Mouse (Mus musculus): ENCODE measurements around the gene Hs3st1.
A peak's percentile ranks its signal among the peaks of the same experiment; 100 is the strongest.

Hs3st1 gene

GRCm38 (mm10) chr5:39643260-39643923 lies 111.9 kb downstream of the Hs3st1 start:
- DNase-seq (ENCODE audit: low read depth, low spot score) = no peak

DNA sequence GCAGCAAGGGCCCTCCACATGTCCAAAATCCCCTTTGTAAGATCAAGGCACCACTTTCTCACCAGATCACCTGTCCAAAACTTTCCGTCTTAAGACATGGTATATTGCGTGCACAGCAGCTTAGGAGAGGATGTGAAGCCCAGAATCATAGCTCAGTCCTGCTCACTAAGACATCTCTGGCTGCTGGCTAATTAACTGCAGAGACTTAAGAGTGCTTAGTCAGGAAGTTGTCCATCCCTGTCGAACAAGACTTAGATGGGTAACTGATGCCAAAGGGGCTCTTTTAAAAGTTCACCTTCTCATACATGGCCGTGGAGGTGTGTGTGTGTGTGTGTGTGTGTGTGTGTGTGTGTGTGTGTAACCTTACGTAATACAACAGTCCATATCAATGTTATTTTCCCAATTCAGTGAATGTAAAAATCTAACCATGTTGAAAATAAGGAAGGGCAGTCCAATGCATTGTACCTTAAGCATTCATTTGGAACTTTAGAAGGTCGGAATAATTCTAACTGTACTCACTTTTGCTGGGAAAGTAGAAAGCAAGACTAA lies 113.0 kb downstream of the Hs3st1 start:
- no peak for DNase-seq (ENCODE audit: low read depth, low spot score)

DNA sequence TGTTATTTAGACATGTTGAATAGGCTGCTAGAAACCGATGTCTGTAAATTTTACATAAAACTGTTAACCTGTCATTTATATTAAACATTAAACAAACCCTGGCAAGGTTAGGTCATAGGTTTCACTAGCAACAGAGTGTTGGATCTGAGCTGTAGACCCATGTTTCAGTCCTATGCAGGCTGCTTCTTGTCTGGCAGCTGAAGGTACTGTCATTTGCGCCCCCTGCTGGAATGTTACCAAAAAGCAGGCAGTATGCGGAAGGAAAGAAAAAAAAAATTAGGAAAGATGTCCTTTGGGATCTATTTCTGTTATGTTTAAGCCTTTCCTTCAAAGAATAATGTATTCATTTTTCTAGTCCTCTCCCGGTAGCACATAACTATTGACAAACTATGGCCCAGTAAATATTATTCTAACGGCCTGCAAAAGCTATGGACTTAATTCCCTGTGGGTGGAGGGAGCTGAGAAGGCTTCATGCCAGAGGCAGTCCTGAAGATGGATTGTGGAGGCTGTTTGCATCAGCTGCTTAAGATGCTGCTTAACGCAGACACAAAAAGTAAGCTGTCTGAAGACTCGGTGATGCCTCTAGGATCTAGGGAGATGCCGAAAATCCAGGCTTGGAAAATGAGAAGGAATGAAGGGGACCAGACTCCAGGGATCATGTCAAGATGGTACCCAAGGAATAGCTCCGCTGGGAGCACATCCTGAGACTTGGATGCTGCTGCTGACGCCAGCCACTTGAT lies 115.7 kb downstream of the Hs3st1 start:
- peak; percentile 56 for DNase-seq (ENCODE audit: low read depth, low spot score)

GRCm38 (mm10) chr5:39638926-39639325 lies 116.3 kb downstream of the Hs3st1 start:
- no peak for DNase-seq (ENCODE audit: low read depth, low spot score)

DNA sequence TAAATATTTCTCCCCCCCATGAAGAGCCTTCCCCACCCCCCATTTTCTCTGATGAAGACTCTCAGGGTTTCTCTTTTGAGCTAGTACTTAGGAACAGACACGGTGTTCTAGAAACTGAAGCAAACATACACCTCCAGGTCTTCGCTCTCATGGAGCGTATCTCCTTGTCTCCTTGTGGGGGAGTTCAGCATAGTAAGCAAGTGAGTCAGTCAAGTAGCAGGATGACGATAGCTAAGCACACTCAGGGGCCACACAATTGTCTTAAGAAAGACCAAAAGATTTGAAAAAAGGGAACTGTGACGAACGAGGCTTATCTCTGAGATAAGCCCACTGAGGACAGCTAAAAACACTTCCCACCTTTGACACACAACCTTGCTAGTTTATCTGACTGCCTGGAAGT lies 117.4 kb downstream of the Hs3st1 start:
- DNase-seq (ENCODE audit: low read depth, low spot score) = no peak

DNA sequence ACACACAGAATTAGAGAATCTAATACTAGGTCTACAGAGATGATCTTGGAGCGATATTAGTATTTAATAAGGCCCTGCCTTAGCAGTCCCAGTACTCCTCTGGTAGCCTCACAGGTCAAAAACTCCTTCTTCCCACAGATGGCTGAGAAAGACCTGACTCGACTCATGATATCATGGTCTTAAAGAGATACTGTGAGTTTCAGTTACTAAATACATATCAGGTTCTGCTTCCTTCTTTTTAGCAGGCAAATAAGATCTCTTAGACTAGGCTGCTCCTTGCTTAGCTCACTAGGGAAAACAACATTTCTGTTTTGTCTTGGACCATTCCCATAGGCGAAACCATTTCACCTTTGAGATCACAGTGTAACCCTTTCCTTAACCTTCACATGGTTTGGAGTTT lies 119.2 kb downstream of the Hs3st1 start:
- no peak for DNase-seq (ENCODE audit: low read depth, low spot score)

- DNase-seq (ENCODE audit: low read depth, low spot score) = no peak
Observed at GRCm38 (mm10) chr5:39634300-39635047, 120.8 kb downstream of the Hs3st1 start.

- DNase-seq (ENCODE audit: low read depth, low spot score) = no peak
Observed at GRCm38 (mm10) chr5:39633206-39633605, 122.1 kb downstream of the Hs3st1 start.

GRCm38 (mm10) chr5:39630841-39631240 lies 124.4 kb downstream of the Hs3st1 start:
- no peak for DNase-seq (ENCODE audit: low read depth, low spot score)

DNA sequence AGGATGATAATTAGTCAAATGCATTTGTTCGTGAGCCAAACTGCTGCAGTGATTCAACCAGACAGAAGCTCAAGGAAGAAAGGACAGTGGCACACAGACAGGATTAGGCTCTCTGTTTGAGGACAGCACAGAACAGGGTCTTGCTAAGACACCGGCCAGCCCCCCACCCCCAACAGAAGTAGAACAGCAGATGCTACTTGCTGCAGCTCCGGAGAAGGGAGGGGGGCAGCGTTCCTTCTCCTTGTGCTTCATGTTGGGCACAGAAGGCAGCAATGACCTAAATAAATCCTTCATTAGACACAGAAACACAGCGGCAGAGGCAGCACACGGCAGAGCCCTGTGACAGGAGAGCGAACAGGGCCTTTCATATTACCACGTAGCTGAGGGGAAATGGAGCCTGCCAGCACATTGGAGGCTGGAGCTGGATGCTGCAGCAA lies 130.2 kb downstream of the Hs3st1 start:
- DNase-seq (ENCODE audit: low read depth, low spot score) = no peak

- DNase-seq (ENCODE audit: low read depth, low spot score) = no peak
Observed at GRCm38 (mm10) chr5:39624218-39624590, 131.1 kb downstream of the Hs3st1 start.

DNA sequence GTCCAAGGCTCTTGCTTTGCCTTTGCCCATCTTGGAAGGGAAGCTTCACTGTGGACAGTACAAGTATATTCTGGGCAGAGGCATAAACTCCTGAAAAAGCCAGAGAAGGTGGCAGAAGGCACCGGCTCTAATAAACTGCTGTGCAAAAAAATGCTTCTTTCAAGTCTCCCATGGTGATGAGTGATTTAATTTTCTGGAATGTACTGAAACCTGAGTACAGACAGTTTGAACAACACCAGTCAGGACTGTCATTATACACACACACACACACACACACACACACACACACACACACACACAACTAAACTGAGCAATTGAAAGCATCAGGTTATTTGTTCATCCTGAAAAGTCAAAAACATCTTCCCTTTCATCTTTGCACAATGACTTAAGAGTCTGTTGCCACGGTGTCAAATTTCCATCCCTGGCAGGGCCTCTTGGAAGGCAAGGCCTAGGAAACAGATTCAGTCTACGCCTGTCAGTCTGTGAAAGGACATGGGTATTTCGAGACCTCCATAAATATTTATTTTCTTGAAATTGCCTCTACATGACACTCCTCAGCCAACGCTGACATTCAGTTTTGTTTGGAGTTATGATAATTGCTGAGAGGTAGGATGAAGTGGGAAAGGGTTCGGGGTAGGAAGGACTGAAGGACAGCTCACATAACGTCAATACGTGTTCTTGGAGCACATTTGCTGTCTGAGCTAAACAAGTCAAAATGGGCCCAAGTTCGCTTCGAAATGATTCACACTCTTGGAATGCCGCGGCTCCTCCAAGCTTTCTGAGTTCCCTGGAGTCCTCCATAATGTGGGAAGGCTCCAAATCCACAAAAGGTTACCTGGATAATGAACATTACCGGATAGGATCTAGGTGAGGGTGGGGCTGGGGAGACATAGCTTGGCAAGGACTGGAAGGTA lies 131.7 kb downstream of the Hs3st1 start:
- DNase-seq (ENCODE audit: low read depth, low spot score) = no peak

- peak; percentile 3 for DNase-seq (ENCODE audit: low read depth, low spot score)
Observed at GRCm38 (mm10) chr5:39620206-39620866, 134.9 kb downstream of the Hs3st1 start.

DNA sequence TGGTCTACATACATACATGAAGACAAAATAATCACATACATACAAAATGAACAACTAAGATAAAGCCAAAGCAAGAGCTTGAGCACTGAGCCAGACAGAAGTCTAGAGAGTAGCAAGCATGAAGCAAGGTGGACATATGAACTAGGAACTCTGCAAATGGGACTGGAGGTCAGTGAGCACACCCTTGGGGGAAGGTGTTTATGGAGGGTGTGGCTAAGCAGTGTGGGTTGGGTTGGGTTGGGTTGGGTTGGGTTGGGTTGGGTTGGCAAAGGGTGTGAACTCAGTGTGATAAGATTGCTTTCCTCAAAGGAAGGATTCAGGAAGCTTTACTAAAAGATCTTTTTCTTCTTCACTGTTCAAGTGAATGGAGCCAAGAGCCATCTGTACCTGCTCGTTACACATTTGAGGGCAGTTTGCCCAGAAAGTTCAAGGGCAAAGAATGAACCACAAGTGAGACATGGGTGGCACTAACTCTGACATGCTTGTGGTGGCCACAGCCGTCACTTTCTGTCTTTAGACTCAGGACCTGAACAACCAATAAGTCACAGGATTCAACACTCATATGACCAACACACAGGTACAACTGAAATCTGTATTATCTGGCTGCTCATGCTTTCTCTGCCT lies 137.8 kb downstream of the Hs3st1 start:
- no peak for DNase-seq (ENCODE audit: low read depth, low spot score)

DNA sequence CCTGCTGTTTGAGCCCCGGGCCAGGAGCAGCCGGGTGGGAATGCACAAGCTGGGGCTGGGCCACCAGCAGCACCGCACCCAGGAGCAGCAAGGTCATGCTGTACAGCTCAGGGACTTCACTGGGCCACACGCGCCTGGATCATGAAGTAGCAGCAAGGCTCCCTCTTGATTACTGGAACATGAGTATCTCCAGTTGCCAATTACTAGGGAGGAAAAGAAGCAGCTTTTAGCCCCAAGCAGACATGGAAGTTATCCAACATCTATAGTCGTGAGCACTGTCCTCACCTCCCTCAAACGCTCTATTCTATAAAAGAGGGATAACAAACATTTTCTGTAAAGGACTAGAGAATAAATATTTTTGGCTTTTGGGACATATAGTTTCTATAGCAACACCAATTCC lies 140.1 kb downstream of the Hs3st1 start:
- DNase-seq (ENCODE audit: low read depth, low spot score) = no peak

DNA sequence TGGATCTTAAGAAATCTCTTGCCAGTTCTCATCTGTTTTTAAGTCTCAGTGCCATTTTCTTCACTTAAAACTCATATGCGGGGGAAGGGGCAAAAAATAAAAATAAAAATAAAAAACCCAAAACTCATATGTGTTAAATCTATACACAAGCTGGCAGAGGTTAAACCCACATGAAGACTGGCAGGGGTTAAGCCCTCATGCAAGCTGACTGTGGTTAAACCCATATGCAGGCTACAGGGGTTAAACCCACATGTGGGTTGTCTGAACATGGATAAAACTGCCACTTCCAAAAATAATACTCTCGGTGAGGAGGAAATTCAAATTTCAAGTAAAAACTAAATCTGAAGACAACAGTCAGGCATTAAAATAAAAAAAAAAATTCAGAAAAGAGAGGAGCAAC lies 141.7 kb downstream of the Hs3st1 start:
- no peak for DNase-seq (ENCODE audit: low read depth, low spot score)

DNA sequence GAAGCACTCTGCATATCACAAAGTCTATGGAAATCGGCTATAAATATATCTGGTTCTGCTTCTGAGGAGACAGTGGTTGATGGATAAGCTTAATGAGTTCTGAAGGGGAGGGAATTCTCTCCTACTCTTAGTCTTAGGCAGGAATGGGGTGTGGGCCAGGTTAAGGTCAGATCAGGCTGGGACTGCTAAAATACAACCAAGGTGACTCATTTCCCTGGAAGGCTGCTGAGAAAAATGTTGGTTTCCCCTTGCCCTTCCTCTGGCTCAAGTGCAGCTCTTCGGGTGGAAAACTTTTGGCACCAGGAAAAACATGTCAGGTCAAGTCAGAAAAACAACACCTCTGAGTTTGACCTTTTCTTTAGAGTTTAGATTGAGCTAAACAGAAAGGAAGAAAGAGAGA lies 143.0 kb downstream of the Hs3st1 start:
- no peak for DNase-seq (ENCODE audit: low read depth, low spot score)

DNA sequence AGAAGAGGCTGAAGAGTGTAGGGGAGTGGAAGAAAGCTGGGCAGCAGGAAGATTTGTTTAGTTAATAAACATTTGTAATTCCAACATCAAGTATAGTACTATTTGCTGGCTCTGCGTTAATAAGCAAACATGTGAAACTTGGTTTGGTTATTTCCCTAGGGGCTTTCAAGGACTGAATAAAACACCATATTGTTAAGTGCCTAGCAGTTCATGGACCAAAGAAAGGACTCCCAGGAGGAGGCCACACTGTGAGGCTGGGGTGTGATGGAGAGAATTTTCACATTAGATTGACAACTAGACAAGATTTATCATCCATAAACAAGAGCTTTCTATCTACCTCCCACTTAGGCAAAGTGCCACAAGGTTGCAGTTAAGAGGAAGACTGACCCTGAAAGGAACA lies 147.0 kb downstream of the Hs3st1 start:
- DNase-seq (ENCODE audit: low read depth, low spot score) = no peak

GRCm38 (mm10) chr5:39594737-39595136 lies 160.5 kb downstream of the Hs3st1 start:
- DNase-seq (ENCODE audit: low read depth, low spot score) = no peak

Measured in R1 (cell line).